Mouse (Mus musculus): ENCODE measurements around the gene Pdcd2l. TPM values are rescaled to one million over a fixed set of nuclear protein-coding genes. Genes with fewer than 3 reads are reported as not detected.
A peak's percentile ranks its signal among the peaks of the same experiment; 100 is the strongest.

The Pdcd2l gene
- polyA plus RNA-seq, 1 experiment from 2014 or later: 20.0 TPM

- ATAC-seq (ENCODE audit: low read depth): peak; percentile 70
- H3K4me1 ChIP-seq (ENCODE audit: control insufficient read depth, low read depth, low read length): peaks cover 65% of the 10 kb centered on the region
These were observed 33.7 kb upstream of the Pdcd2l start, which contains the start of gene Gpi1 for GRCm38 (mm10) chr7:34230116-34230515. Gene Gpi1, minus strand, starts transcription at chr7:34230336.

GRCm38 (mm10) chr7:34229691-34230111 is 33.2 kb upstream of the Pdcd2l start:
- Histone ChIP-seq H3K4me3 (ENCODE audit: low read depth, low read length) (peak overlapping the region; percentile 79), H3K27ac (ENCODE audit: low read length) (peak overlapping the region; percentile 74), H3K27me3 (ENCODE audit: control insufficient read depth, insufficient read depth, low read depth, low read length) (no peaks in the 10 kb centered on the region), H3K4me2 (ENCODE audit: low read depth, low read length) (peak overlapping the region; percentile 98), H3K4me1 (ENCODE audit: control insufficient read depth, low read depth, low read length) (peaks cover 62% of the 10 kb centered on the region), H3K9me3 (replicated peaks; ENCODE audit: control insufficient read depth, low read length) (no peaks in the 10 kb centered on the region), H3K36me3 (ENCODE audit: control insufficient read depth, insufficient read depth) (peaks cover 14% of the 10 kb centered on the region), H3K9ac (ENCODE audit: low read depth, low read length) (peak overlapping the region; percentile 83)
- WGBS (ENCODE audit: insufficient replicate concordance): under 1% methylated on average over 18 of the region's 19 CpGs
- no peak for ATAC-seq (ENCODE audit: low read depth)

More at GRCm38 (mm10) chr7:34230116-34230515, 33.7 kb upstream of the Pdcd2l start, which contains the start of gene Gpi1:
- H3K4me3 ChIP-seq (ENCODE audit: low read depth, low read length): peak within 1 kb of the TSS; percentile 79
- WGBS (ENCODE audit: insufficient replicate concordance): 0% methylated on average over 38 of the region's 39 CpGs
- peak within 1 kb of the TSS; percentile 74 for H3K27ac ChIP-seq (ENCODE audit: low read length)
- H3K4me2 ChIP-seq (ENCODE audit: low read depth, low read length): peak within 1 kb of the TSS; percentile 98
- H3K36me3 ChIP-seq (ENCODE audit: control insufficient read depth, insufficient read depth): peaks cover 14% of the 10 kb centered on the region
- no peaks in the 10 kb centered on the region for H3K9me3 ChIP-seq (replicated peaks; ENCODE audit: control insufficient read depth, low read length)
- no peaks in the 10 kb centered on the region for H3K27me3 ChIP-seq (ENCODE audit: control insufficient read depth, insufficient read depth, low read depth, low read length)
- H3K9ac ChIP-seq (ENCODE audit: low read depth, low read length): peak within 1 kb of the TSS; percentile 83

DNA sequence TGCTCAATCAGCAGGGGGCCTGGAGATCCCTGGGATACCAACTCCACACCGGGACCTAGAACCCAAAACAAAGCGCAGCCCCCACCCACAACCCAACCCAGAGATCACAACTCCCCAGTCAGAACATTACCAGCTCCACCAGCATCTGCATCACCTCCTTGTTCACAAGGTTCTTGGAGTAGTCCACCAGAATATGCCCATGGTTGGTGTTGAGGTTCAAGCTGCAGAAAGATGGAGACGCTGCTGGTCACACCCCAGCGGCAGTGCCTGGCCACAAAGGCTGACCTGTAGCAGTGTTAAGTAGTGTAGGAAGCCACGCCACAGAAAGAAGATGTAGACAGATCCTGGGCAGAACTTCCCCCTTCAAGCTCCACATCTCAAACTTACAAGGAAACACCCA is 32.7 kb upstream of the Pdcd2l start:
- H3K4me1 ChIP-seq (ENCODE audit: control insufficient read depth, low read depth, low read length): peaks cover 58% of the 10 kb centered on the region
- ATAC-seq (ENCODE audit: low read depth): no peak
- 18% methylated on average over 5 of the region's 5 CpGs for WGBS (ENCODE audit: insufficient replicate concordance)

GRCm38 (mm10) chr7:34228641-34229040 is 32.2 kb upstream of the Pdcd2l start:
- ATAC-seq (ENCODE audit: low read depth): no peak
- peaks cover 56% of the 10 kb centered on the region for H3K4me1 ChIP-seq (ENCODE audit: control insufficient read depth, low read depth, low read length)
- no peak overlapping the region for H3K27ac ChIP-seq (ENCODE audit: low read length)
- H3K27me3 ChIP-seq (ENCODE audit: control insufficient read depth, insufficient read depth, low read depth, low read length): no peaks in the 10 kb centered on the region
- no peaks in the 10 kb centered on the region for H3K9me3 ChIP-seq (replicated peaks; ENCODE audit: control insufficient read depth, low read length)
- peaks cover 14% of the 10 kb centered on the region for H3K36me3 ChIP-seq (ENCODE audit: control insufficient read depth, insufficient read depth)
- H3K9ac ChIP-seq (ENCODE audit: low read depth, low read length): peak overlapping the region; percentile 18; the same call in 1 of the 2 replicates
- H3K4me2 ChIP-seq (ENCODE audit: low read depth, low read length): peak overlapping the region; percentile 98
- WGBS (ENCODE audit: insufficient replicate concordance): 10% methylated on average over 8 of the region's 9 CpGs
- H3K4me3 ChIP-seq (ENCODE audit: low read depth, low read length): peak overlapping the region; percentile 79

More for the DNA sequence above, 32.7 kb upstream of the Pdcd2l start:
- Histone ChIP-seq H3K4me2 (ENCODE audit: low read depth, low read length) (peak overlapping the region; percentile 98), H3K36me3 (ENCODE audit: control insufficient read depth, insufficient read depth) (peaks cover 14% of the 10 kb centered on the region), H3K27ac (ENCODE audit: low read length) (no peak overlapping the region; the same call in 1 of the 2 replicates), H3K9ac (ENCODE audit: low read depth, low read length) (peak overlapping the region; percentile 83), H3K4me3 (ENCODE audit: low read depth, low read length) (peak overlapping the region; percentile 79), H3K27me3 (ENCODE audit: control insufficient read depth, insufficient read depth, low read depth, low read length) (no peaks in the 10 kb centered on the region), H3K9me3 (replicated peaks; ENCODE audit: control insufficient read depth, low read length) (no peaks in the 10 kb centered on the region)

DNA sequence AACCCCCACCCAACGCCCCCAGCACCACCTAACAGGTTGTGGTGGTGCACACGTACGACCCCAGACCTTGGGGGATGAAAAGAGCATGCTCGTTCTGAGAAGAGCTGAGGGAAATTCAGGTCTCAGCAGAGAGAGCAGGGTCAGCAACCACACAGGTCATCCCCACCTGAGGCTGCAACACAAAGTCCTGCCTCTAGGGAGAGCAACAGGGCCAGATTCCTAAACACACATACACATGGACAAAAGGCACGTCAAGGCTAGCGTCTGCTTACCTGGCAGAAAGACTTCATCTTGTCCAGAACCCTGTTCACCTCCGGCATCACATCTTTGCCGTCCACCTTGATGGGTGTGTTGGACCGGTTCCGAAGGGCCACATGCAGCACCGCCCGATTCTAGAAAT is 30.4 kb upstream of the Pdcd2l start:
- peaks cover 42% of the 10 kb centered on the region for H3K4me1 ChIP-seq (ENCODE audit: control insufficient read depth, low read depth, low read length)
- no peak overlapping the region for H3K9ac ChIP-seq (ENCODE audit: low read depth, low read length)
- H3K27me3 ChIP-seq (ENCODE audit: control insufficient read depth, insufficient read depth, low read depth, low read length): no peaks in the 10 kb centered on the region
- peak overlapping the region; percentile 69 for H3K27ac ChIP-seq (ENCODE audit: low read length)
- no peak for ATAC-seq (ENCODE audit: low read depth)
- 83% methylated on average over 12 of the region's 12 CpGs for WGBS (ENCODE audit: insufficient replicate concordance)
- H3K9me3 ChIP-seq (replicated peaks; ENCODE audit: control insufficient read depth, low read length): no peaks in the 10 kb centered on the region
- peak overlapping the region; percentile 79; the same call in 1 of the 2 replicates for H3K4me3 ChIP-seq (ENCODE audit: low read depth, low read length)
- peaks cover 26% of the 10 kb centered on the region for H3K36me3 ChIP-seq (ENCODE audit: control insufficient read depth, insufficient read depth)
- H3K4me2 ChIP-seq (ENCODE audit: low read depth, low read length): peak overlapping the region; percentile 98; the same call in 1 of the 2 replicates

GRCm38 (mm10) chr7:34226086-34226485 is 29.6 kb upstream of the Pdcd2l start:
- peaks cover 42% of the 10 kb centered on the region for H3K4me1 ChIP-seq (ENCODE audit: control insufficient read depth, low read depth, low read length)
- peak overlapping the region; percentile 16; the same call in 1 of the 2 replicates for H3K4me3 ChIP-seq (ENCODE audit: low read depth, low read length)
- peak overlapping the region; percentile 69 for H3K27ac ChIP-seq (ENCODE audit: low read length)
- peak overlapping the region; percentile 21; the same call in 1 of the 2 replicates for H3K4me2 ChIP-seq (ENCODE audit: low read depth, low read length)
- H3K9ac ChIP-seq (ENCODE audit: low read depth, low read length): no peak overlapping the region; the same call in 1 of the 2 replicates
- no peaks in the 10 kb centered on the region for H3K9me3 ChIP-seq (replicated peaks; ENCODE audit: control insufficient read depth, low read length)
- peak; percentile 65 for ATAC-seq (ENCODE audit: low read depth)
- no peaks in the 10 kb centered on the region for H3K27me3 ChIP-seq (ENCODE audit: control insufficient read depth, insufficient read depth, low read depth, low read length)
- peaks cover 26% of the 10 kb centered on the region for H3K36me3 ChIP-seq (ENCODE audit: control insufficient read depth, insufficient read depth)
- WGBS (ENCODE audit: insufficient replicate concordance): 48% methylated on average over 8 of the region's 8 CpGs

DNA sequence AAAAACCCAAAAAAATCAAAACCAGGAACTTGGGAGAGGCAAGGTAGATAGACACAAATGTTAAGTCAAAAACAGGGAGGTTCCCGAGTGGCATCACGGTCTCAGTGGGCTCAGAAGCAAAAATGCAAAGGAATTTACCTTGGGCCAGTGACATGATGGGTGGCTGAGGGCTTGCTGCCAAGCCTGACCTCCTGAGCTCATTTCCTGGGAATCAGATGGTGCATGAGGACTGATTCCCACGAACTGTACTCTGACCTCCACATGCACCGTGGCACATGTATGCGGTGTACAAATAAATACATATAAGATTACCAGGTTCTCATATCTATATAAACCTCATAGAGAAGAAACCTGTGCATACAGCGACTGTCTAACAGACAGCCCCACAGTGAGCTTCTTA is 27.8 kb upstream of the Pdcd2l start:
- peaks cover 34% of the 10 kb centered on the region for H3K4me1 ChIP-seq (ENCODE audit: control insufficient read depth, low read depth, low read length)
- H3K27me3 ChIP-seq (ENCODE audit: control insufficient read depth, insufficient read depth, low read depth, low read length): no peaks in the 10 kb centered on the region
- WGBS (ENCODE audit: insufficient replicate concordance): 81% methylated on average over 6 of the region's 6 CpGs
- H3K4me3 ChIP-seq (ENCODE audit: low read depth, low read length): no peak overlapping the region
- no peaks in the 10 kb centered on the region for H3K9me3 ChIP-seq (replicated peaks; ENCODE audit: control insufficient read depth, low read length)
- H3K36me3 ChIP-seq (ENCODE audit: control insufficient read depth, insufficient read depth): peaks cover 29% of the 10 kb centered on the region
- no peak for ATAC-seq (ENCODE audit: low read depth)
- H3K4me2 ChIP-seq (ENCODE audit: low read depth, low read length): no peak overlapping the region
- H3K9ac ChIP-seq (ENCODE audit: low read depth, low read length): no peak overlapping the region
- H3K27ac ChIP-seq (ENCODE audit: low read length): no peak overlapping the region

GRCm38 (mm10) chr7:34222340-34222739 is 25.9 kb upstream of the Pdcd2l start:
- H3K9me3 ChIP-seq (replicated peaks; ENCODE audit: control insufficient read depth, low read length): no peaks in the 10 kb centered on the region
- no peak overlapping the region for H3K4me3 ChIP-seq (ENCODE audit: low read depth, low read length)
- H3K27ac ChIP-seq (ENCODE audit: low read length): no peak overlapping the region
- WGBS (ENCODE audit: insufficient replicate concordance): 84% methylated on average over 10 of the region's 10 CpGs
- peaks cover 35% of the 10 kb centered on the region for H3K36me3 ChIP-seq (ENCODE audit: control insufficient read depth, insufficient read depth)
- peaks cover 17% of the 10 kb centered on the region for H3K4me1 ChIP-seq (ENCODE audit: control insufficient read depth, low read depth, low read length)
- H3K4me2 ChIP-seq (ENCODE audit: low read depth, low read length): no peak overlapping the region
- H3K27me3 ChIP-seq (ENCODE audit: control insufficient read depth, insufficient read depth, low read depth, low read length): no peaks in the 10 kb centered on the region
- H3K9ac ChIP-seq (ENCODE audit: low read depth, low read length): no peak overlapping the region
- no peak for ATAC-seq (ENCODE audit: low read depth)

DNA sequence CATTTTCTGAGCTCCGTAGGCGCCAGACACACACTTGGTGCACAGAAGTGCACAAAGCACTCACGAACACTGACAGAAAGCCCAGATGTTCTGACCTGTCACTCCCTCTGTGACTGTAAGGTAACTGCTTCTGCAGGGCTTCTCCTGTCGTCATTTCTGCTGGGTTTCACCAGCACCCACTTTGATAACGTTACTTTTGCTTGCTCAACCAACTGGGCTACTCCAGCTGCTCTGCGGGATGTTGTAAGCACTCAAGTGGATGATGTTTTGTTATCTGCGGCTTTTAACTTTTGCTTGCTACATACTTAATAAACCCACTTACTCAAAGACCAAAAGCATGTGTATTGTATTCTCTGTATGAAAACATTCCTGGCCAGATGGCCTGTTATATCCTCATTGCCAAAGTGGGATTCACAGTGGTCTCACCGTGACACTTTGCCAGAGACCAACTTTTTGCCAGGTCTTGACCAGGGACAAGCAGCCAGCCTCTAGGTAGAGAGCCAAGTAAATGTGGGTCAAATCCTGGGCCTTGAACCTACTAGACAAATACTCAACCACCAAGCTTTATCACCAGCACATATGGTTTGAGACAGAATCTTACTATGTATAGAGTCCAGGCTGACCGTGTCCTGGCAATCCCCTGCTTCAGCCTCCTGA is 25.3 kb upstream of the Pdcd2l start:
- Histone ChIP-seq H3K4me3 (ENCODE audit: low read depth, low read length) (no peak overlapping the region), H3K4me1 (ENCODE audit: control insufficient read depth, low read depth, low read length) (peaks cover 12% of the 10 kb centered on the region), H3K27me3 (ENCODE audit: control insufficient read depth, insufficient read depth, low read depth, low read length) (no peaks in the 10 kb centered on the region), H3K9ac (ENCODE audit: low read depth, low read length) (no peak overlapping the region), H3K27ac (ENCODE audit: low read length) (no peak overlapping the region), H3K36me3 (ENCODE audit: control insufficient read depth, insufficient read depth) (peaks cover 29% of the 10 kb centered on the region), H3K9me3 (replicated peaks; ENCODE audit: control insufficient read depth, low read length) (no peaks in the 10 kb centered on the region), H3K4me2 (ENCODE audit: low read depth, low read length) (no peak overlapping the region)
- WGBS (ENCODE audit: insufficient replicate concordance): 71% methylated on average over 9 of the region's 9 CpGs
- no peak for ATAC-seq (ENCODE audit: low read depth)
